Mouse (Mus musculus) left cerebral cortex, adult 8-10 months (tissue): ENCODE measurements at regions not wholly inside any gene's neighbourhood (a gene's known extent, or its start where the extent isn't known, plus 50 kb on each side); places are given as distances from the start of the nearest gene placed in this dataset.
"Not testable (repeated sequence)": the region's sequence is repeated elsewhere in the genome, so short reads cannot be mapped to it uniquely, and the experiment has no call there.

ENCODE experiments used
- DNase-seq, 2 experiments: peaks; one replicate each; pipeline ENCODE4 v3.0.0; 2022; ENCODE audit warnings: low spot score in 2 of 2

- DNase-seq, result no peak
These were observed 51.4 kb upstream of the Dpt start for GRCm38 (mm10) chr1:164744955-164745608.

GRCm38 (mm10) chr1:164744499-164744898, 51.9 kb upstream of the Dpt start:
- DNase-seq, result no peak

- DNase-seq, result not testable (repeated sequence)
These were observed 53.5 kb upstream of the Dpt start for GRCm38 (mm10) chr1:164742897-164743296.

GRCm38 (mm10) chr1:164735646-164736045, 60.8 kb upstream of the Dpt start:
- no peak for DNase-seq

GRCm38 (mm10) chr1:164733741-164734140, 62.7 kb upstream of the Dpt start:
- DNase-seq, result no peak

GRCm38 (mm10) chr1:164722054-164722453, 74.4 kb upstream of the Dpt start:
- peak; percentile 34 to 87 for DNase-seq

- DNase-seq, result no peak
These were observed 81.5 kb upstream of the Dpt start for GRCm38 (mm10) chr1:164714905-164715304.

- DNase-seq, result no peak
These were observed 82.5 kb upstream of the Dpt start for GRCm38 (mm10) chr1:164713798-164714551.

GRCm38 (mm10) chr1:164712514-164712913, 83.9 kb upstream of the Dpt start:
- no peak for DNase-seq

GRCm38 (mm10) chr1:164704397-164705091, 91.9 kb upstream of the Dpt start:
- no peak for DNase-seq

- DNase-seq, result no peak
These were observed 92.8 kb upstream of the Dpt start for GRCm38 (mm10) chr1:164703560-164704131.

GRCm38 (mm10) chr1:164690055-164690454, 106.4 kb upstream of the Dpt start:
- DNase-seq, result no peak

- DNase-seq, result peak in 1 of 2 experiments; percentile 70
These were observed 107.1 kb upstream of the Dpt start for GRCm38 (mm10) chr1:164689311-164689710.

GRCm38 (mm10) chr1:164684437-164684836, 112.0 kb upstream of the Dpt start:
- DNase-seq, result no peak

GRCm38 (mm10) chr1:164683788-164684187, 112.7 kb upstream of the Dpt start:
- peak in 1 of 2 experiments; percentile 57 for DNase-seq

GRCm38 (mm10) chr1:164682867-164683599, 113.4 kb upstream of the Dpt start:
- DNase-seq, result no peak

GRCm38 (mm10) chr1:164682426-164682825, 114.0 kb upstream of the Dpt start:
- DNase-seq, result no peak

- no peak for DNase-seq
These were observed 114.9 kb upstream of the Dpt start for GRCm38 (mm10) chr1:164681582-164681981.

- DNase-seq, result no peak
These were observed 118.1 kb upstream of the Dpt start for GRCm38 (mm10) chr1:164678303-164678702.

- DNase-seq, result no peak
These were observed 144.2 kb upstream of the Dpt start for GRCm38 (mm10) chr1:164652244-164652643.

GRCm38 (mm10) chr1:164637901-164638462, 158.5 kb upstream of the Dpt start:
- no peak for DNase-seq
